Mouse (Mus musculus) activated CD4-positive, CD25-positive, alpha-beta regulatory T cell, adult 4 months (primary cell): Measurements from ENCODE around the gene Lrrc8e. TPM values are rescaled to one million over a fixed set of nuclear protein-coding genes. Genes with fewer than 3 reads are reported as not detected.
"Not testable (repeated sequence)": the region's sequence is repeated elsewhere in the genome, so short reads cannot be mapped to it uniquely, and the experiment has no call there.

Experiments used
- ATAC-seq: one replicate; pipeline ENCODE4 v1.8.0; 2017
- polyA plus RNA-seq, 2 experiments: library from polyadenylated mRNA; unstranded; fragments of 100-300 nt; shearing (Covaris generic); gene quantifications; one replicate each; pipeline ENCODE4 v1.2.1; 2017

The Lrrc8e gene
- polyA plus RNA-seq, 2 experiments from 2014 or later: not detected

GRCm38 (mm10) chr8:4222059-4222458, 4.6 kb upstream of the Lrrc8e start:
- no peak for ATAC-seq

GRCm38 (mm10) chr8:4226323-4226722, 304 bp upstream of the Lrrc8e start:
- ATAC-seq: no peak

DNA sequence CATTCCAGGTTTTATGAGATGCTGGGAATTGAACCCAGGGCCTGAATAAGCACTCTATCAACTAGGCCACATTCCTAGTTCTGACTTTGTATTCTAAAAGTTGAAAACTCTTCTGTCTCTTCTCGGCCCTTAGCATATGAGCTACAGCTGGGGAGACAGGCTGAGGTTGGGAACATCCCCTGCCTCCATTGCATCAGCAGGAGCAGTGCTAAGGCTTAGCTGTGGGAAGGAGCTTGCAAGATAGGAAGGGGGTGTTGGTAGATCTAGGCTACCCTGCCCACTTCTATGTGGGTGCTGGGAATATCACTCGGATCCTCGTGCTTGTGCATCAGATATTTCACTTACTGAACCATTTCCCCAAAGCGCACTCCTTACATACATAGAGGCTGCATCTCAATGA, 1.3 kb downstream of the Lrrc8e start:
- ATAC-seq: no peak

DNA sequence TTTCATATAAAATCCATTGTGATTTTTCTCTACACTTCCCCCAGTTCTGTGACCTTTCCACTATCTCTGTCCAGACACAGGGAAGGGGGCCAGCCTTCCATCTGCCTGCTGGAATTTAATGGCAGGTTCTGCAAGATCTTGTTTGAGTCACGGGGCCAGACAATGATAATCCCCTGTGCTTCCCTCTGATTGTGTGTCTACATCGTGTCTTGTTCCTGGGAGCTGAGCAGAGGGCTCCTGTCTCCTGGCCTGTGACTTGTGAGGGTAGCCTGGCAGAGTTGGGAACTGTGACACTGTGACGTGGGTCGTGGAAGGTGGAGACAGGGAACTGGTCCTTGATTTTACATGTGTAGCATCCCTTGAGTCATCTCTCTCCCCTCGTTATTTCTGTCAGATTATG, 3.2 kb downstream of the Lrrc8e start:
- ATAC-seq: no peak

- ATAC-seq: no peak
Measured at GRCm38 (mm10) chr8:4230612-4231351, 4.2 kb downstream of the Lrrc8e start.

DNA sequence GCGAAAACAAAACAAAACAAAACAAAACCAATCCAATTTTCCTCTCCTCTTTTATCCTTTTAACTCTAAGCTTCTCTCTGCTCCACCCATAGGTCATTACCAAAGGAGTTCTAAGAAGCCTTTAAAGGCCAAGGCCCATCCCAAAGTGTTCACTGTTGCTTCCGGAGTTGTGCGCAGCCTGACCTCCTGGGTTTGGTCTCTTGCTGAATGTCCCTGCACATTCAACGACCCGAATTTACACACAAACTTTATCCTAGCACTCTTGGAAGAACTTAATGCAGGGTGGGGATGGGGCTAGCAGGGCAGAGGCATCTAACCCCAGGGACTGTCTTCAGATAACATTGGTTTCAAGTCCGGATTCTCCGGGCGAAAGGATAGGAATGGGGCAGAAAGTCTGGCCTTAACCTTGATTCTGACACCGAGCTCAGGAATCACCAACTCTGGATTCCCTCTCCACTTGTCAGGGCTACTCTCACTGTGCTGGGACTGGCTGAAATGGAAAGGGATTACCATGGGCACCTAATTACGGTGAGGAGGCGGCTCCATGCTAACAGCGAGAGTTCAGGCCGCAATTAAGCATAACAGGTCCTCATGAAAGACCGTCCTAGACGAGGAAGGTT, 11.3 kb downstream of the Lrrc8e start:
- ATAC-seq: no peak

DNA sequence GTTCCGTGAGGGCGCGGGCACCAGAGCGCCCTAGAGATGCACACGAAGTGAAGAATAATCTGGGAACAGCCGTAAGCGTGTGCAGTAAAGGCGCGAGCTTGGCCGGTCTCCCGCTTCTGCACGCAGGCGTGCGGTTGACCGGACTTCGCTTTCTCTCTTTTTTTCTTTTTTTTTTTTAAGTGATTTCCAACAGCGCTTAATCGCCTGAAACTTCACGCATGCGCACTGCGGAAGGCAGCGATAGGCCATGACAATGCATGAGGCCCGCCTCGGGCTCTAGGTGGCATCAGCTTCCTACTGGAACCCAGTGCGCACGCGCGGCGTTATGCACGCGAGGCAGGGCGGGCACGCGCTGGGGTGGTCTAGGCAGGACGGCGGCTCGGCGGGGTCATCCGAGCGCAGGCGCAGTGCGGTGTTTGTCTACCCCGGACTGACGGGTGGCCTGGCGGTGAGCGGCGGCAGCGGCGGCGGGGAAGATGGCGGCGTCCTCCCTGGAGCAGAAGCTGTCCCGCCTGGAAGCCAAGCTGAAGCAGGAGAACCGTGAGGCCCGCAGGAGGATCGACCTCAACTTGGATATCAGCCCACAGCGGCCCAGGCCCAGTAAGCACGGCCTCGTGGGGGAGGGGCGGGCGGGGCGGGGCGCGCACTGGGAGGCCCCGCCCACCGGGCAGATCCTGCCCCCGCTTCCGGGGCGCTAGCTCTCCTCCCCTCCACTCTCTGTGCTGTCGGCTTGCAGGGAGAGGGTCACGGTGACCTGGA, 12.0 kb downstream of the Lrrc8e start, which contains the start of the genes Map2k7 and Gm49320:
Map2k7 (plus strand) TSS at position 307 of the 759 bp plus-strand sequence.
Gm49320 (plus strand) TSS at position 432 of the 759 bp plus-strand sequence.
- peak; percentile 91 for ATAC-seq

- peak; percentile 27 for ATAC-seq
Measured at GRCm38 (mm10) chr8:4239193-4239890, 12.7 kb downstream of the Lrrc8e start.

GRCm38 (mm10) chr8:4245061-4245460, 18.4 kb downstream of the Lrrc8e start:
- no peak for ATAC-seq

DNA sequence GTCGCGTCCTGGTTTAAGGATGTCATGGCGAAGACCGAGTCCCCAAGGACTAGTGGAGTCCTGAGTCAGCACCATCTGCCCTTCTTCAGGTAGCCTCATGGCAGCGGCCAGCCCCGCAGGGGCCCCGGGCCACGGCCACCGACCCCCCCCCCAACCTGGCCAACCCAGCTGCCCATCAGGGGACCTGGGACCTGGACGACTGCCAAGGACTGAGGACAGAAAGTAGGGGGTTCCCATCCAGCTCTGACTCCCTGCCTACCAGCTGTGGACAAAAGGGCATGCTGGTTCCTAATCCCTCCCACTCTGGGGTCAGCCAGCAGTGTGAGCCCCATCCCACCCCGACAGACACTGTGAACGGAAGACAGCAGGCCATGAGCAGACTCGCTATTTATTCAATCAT, 19.1 kb downstream of the Lrrc8e start:
- no peak for ATAC-seq

DNA sequence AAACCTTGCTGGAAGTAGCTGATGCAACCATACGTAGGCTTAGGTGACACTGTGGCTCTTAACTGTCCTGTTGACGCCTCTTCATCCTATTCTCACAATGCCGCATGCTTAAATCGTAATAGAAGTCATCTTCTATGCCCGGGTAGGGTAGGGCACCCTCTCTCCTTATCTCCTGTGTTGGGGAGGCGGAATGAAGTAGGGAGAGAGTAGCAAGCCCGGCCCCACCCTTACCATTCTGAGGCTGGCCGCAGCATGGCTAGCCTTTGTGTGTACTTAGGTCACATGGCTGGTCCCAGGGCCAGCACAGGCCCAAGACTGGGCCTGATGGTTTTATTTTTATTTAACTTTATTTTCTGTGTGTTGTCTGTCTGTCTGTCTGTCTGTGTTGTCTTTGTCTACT, 20.6 kb downstream of the Lrrc8e start:
- ATAC-seq: no peak

- ATAC-seq: no peak
Measured at GRCm38 (mm10) chr8:4247951-4248540, 21.4 kb downstream of the Lrrc8e start, which contains the start of gene Tgfbr3l. TSS of gene Tgfbr3l (plus strand) at chr8:4248214.

DNA sequence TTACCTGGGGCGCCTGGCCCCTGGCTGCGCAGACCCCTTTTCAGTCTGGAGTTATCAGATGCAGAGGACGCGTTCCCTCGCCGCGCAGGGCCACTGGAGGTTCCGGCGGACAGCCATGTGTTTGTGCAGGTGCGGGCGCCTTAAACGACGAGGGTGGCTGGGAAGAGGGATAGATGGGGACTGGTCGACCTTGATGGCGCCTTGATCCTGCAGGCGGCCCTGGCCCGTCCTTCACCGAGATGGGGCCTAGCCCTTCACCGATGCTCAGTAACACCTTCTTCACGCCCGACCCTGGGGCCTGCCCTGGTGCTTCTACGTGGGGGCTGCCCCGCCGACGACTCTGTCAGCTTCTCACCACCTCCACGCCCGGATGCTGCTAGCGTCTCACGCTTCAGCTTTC, 22.6 kb downstream of the Lrrc8e start:
- ATAC-seq: no peak

DNA sequence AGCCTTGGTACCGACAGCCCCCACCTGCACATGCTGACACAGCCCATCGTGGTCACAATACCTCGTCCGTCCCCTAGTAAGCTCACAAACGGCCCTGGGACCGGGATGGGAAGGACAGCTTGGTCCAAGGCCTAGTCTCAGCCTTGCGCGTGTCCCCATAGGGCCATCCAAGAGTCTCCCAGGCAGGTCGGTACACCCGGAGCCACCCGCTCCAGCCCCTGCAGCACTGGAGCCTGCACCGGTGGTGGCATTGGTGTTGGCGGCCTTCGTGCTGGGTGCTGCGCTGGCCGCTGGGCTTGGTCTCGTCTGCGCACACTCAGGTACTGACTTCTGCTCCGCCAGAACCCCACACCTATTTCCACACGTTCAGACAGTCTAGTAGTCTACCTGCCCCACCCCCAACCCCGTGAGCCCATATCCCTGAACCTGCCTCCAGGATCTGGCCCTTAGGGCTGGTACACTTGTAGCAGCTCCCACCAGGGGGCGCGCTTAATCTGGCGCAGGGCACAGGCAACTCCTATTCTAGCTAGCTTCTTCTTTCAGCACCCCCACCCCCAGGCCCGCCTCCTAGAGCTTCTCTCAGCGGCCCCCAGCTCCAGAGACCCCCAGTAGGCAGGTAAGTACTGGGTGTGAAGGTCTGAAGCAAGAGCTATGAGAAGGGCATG, 23.8 kb downstream of the Lrrc8e start:
- peak; percentile 48 for ATAC-seq

- ATAC-seq: no peak
Measured at GRCm38 (mm10) chr8:4252116-4252760, 25.6 kb downstream of the Lrrc8e start.

DNA sequence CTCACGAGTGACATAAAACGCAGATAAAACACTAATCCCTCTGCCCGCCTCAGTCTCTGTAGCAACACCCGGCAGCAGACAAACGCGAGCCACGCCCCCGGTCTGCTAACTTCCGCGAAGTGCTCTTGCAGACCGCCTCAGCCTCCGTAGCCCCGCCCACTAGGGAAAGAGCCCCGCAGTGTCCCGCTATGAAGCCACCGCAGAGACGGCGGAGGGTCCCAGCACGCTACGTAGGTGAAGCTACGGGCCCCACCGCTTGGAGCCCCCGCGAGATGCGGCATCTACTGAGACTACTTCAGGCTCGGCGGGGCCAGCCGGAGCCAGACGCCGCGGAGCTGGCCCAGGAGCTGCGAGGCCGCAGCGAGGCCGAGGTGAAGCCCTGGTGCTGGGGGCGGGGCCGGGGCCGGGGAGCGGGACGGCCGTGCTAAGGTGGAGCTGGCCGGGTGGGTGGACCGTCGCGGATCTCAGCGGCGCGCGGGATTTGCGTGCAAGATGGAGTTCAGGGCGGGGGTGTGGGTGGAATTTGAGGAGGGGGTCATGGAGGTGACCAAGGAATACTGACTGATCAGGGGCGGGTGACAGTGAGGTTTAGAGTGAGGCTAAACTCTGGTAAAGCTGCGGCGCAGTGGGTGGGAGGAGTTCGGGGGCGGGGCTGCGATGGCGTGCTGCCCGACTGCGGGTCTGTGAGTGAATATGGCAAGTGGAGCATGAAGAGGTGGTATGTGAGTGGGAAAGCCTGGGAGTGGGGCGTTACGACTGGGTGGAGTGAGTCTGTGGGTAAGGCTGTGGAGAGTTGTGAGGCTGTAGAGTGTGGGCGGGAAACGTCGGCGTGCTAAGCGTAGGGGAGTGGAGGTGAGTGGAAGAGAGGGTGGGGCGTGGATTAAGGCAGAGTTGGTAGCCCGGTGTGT, 26.6 kb downstream of the Lrrc8e start, which contains the start of gene Snapc2:
Snapc2 (plus strand) TSS at position 147 of the 908 bp plus-strand sequence.
- peak; percentile 89 for ATAC-seq

DNA sequence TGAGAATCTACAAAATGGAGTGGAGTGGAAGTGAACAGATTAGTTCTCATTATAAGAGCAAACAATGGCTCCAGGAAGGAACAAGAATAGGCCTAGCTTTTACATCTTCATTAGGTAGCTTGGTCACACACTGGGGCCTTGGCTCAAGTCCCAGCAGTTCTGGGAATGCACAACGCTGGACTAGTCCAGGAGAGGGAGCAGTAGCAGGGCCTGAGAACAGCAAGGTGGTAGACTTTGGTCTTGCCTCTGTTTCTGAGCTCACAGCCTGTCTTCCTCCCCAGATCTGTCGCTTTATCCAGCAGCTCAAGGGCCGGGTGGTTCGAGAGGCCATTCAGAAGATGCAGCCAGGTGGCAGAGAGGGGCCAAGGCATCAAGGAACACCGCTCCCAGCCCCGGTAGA, 27.4 kb downstream of the Lrrc8e start:
- no peak for ATAC-seq

- not testable (repeated sequence) for ATAC-seq
Measured at GRCm38 (mm10) chr8:4255471-4255870, 28.8 kb downstream of the Lrrc8e start.

- ATAC-seq: no peak
Measured at GRCm38 (mm10) chr8:4256911-4257310, 30.3 kb downstream of the Lrrc8e start.

DNA sequence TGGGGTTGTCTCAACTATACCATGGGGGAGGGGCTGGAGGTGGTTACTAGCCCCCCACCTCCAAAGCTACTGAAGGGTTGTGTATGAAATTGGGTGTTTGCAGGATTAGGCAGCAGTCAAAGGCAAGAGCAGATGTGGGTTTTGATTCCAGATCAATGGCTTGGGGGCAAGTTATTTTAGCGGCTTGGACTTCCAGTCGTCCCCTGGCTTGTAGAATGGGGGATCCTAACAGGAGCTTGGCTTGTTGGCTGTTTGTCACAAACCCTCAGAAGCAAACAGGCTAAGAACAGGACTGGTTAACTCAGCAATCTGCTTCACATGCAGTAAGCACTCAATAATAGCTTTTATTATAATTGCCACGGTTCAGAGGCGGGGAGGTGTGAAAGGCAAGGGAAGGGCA, 30.7 kb downstream of the Lrrc8e start:
- ATAC-seq: no peak
